Mouse (Mus musculus): ENCODE results near the gene Ltc4s. TPM values are rescaled to one million over a fixed set of nuclear protein-coding genes. Genes with fewer than 3 reads are reported as not detected.

The Ltc4s gene
- total RNA-seq, 2 experiments from 2014 or later: 11.3 to 11.4 TPM

DNA sequence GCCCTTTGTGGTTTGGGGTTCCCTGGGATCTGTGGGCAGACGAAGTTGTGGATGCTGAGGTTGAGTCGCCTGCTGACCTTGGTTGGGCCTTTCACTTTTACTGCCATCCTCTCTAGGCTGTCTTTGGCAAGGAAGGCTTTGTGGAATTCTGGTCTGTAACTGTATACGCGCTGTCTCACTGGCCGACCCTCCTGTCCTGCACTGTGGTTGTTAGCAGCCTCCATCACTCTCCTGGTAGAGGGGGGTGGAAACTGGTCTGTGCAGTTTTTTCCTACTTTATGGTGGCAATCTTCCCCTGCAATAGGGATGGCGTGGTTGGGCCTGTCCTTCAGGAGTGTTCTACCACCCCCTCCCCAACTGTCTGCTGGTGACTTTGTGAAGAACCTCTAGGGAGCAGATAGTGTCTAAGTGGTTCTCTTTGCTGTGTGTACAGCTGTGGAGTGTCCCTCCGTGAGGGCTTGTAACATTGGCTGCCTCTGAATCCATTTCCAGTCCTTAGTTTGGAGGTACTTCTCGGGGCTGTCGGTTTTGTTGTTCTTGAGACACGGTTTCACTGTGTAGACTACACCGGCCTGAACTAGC, 14.4 kb upstream of the Ltc4s start:
- DNase-seq (ENCODE audit: extremely low spot score in 1 of 2, low spot score in 2 of 2): no peak
- intact Hi-C loops (cut with DNase I): no loop called here

DNA sequence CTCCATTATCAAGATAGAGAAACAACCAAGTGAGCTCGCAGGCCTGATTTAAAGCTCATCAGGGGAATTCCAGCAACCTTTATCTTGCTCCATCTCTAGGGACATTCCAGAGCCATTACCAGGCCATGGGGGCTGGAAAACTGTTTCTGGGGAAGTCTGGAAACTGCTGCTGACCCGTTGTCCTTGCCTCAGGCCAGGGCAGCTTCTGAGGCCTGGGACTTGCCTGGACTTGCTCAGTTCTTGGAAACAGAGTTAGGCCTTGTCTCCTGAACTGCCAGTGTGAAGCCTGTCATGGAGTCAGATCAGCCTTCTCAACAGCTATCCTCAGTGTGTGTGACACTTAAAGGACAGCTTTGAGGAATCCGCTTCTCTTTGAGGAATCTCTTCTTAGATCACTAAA, 13.8 kb upstream of the Ltc4s start:
- intact Hi-C loops (cut with DNase I): no loop called here
- DNase-seq (ENCODE audit: extremely low spot score in 1 of 2, low spot score in 2 of 2): peak in 1 of 2 experiments; percentile 16

GRCm38 (mm10) chr11:50248473-50249171, 10.2 kb upstream of the Ltc4s start:
- intact Hi-C loops (cut with DNase I): no loop called here
- DNase-seq (ENCODE audit: extremely low spot score in 1 of 2, low spot score in 2 of 2): no peak

- intact Hi-C loops (cut with DNase I): no loop called here
- peak in 1 of 2 experiments; percentile 15 for DNase-seq (ENCODE audit: extremely low spot score in 1 of 2, low spot score in 2 of 2)
Measured at GRCm38 (mm10) chr11:50245269-50245668, 6.9 kb upstream of the Ltc4s start.

DNA sequence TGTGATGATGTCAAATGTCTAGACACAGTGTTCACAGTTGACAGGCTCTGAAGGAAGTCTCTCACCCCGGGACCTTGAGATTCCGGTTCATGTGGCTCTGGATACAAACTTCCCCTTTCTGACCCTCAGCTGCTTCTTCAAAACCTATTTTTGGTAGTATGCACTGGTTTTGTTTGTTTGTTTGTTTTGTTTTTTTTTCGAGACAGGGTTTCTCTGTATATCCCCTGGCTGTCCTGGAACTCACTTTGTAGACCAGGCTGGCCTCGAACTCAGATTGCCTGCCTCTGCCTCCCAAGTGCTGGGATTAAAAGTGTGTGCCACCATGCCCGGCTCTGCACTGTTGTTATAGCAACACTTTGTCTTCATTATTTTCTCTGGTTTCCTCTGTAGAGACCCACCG, 5.5 kb upstream of the Ltc4s start:
- intact Hi-C loops (cut with DNase I): no loop called here
- peak in 1 of 2 experiments; percentile 13 for DNase-seq (ENCODE audit: extremely low spot score in 1 of 2, low spot score in 2 of 2)

DNA sequence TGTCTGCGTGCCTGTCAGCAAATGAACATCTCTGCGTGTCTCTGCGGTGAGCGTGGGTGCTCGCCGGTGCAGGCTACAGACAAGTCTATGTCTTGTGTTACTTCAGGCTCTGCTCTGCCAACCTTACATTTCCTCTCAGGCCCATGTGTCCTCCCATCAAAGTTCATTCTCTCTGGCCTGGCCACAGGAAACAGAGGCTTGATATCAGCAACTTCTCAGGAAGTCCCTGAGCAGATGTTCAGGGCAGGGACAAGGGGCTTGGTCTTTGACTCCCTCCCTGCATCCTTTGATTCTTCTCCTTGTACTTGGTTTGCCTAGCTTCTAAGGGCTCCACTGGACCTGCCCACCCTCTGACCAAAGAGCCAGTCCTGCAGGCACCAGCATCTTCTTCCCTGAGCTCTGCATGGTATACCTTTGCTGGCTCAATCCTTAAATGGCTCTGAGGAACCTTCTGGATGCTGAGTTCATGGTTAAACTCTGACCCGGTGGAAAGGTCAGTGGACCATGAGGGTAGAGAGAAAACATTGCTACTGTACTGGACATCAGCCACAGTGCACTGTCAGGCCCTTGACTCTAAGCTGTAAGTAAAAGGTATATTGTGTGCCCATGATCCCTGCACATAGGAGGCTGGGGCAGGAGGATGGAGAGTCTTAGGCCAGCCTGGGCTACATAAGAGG, 2.0 kb upstream of the Ltc4s start:
- DNase-seq (ENCODE audit: extremely low spot score in 1 of 2, low spot score in 2 of 2): peak in 1 of 2 experiments; percentile 32
- intact Hi-C loops (cut with DNase I): no loop called here

GRCm38 (mm10) chr11:50238821-50239791, 690 bp upstream of the Ltc4s start:
- DNase-seq (ENCODE audit: extremely low spot score in 1 of 2, low spot score in 2 of 2): peak in 1 of 2 experiments; percentile 22
- intact Hi-C loops (cut with DNase I): no loop called here

DNA sequence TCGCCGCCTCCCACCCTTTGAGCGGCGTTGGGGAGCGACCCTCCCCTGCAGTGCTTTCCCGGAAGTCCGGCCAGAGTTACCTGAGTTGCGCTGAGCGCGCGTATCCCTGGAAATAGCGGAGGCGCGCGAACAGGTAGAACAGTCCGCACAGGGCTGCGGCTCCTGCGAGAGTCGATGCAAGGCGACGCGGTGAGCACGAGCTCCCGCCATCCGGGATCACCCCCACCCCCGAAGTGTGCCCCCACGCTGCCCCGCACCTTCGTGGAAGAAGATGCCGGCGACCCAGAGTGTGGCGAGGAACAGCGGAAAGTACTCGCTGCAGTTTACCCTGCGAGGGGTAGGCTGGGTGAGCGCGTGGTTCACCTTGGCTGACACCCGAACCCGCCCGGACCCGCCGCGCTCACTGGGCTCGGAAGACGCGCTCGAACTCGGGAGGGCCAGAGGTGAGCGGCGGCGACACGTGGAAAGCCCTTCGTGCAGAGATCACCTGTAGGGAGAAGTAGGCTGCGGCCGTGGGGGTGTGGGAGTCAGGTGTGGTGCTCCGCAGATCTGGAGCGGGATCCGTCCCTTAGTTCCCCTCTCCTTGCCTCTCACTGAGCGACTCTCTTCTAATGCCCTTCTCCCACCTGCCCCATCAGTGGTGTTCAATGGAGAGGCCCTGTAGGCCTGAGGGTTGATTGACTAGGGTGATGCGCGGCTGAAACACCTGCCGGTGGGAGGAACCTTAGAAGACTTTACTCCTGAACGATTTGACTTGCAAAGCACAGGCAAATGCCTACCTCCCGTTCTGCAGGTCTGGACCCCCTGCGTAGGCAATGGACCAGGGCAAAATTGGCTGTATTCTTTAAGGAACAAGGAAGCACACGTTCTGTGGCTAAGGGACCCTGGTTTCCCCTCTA, 1.2 kb downstream of the Ltc4s start:
- peak in 1 of 2 experiments; percentile 57 for DNase-seq (ENCODE audit: extremely low spot score in 1 of 2, low spot score in 2 of 2)
- intact Hi-C loops (cut with DNase I): no loop called here

- intact Hi-C loops (cut with DNase I): no loop called here
- DNase-seq (ENCODE audit: extremely low spot score in 1 of 2, low spot score in 2 of 2): peak; percentile 75 to 93
Measured at GRCm38 (mm10) chr11:50236540-50236936, 1.9 kb downstream of the Ltc4s start.

GRCm38 (mm10) chr11:50234606-50235005, 3.8 kb downstream of the Ltc4s start:
- no peak for DNase-seq (ENCODE audit: extremely low spot score in 1 of 2, low spot score in 2 of 2)
- intact Hi-C loops (cut with DNase I): loop anchor here (5.0 kb wide), 1 partner anchor 58 kb away; the partner anchor contains the start of gene Maml1

- no peak for DNase-seq (ENCODE audit: extremely low spot score in 1 of 2, low spot score in 2 of 2)
- intact Hi-C loops (cut with DNase I): loop anchor here (5.0 kb wide), 1 partner anchor 58 kb away; the partner anchor contains the start of gene Maml1
Measured at GRCm38 (mm10) chr11:50233993-50234392, 4.4 kb downstream of the Ltc4s start.

DNA sequence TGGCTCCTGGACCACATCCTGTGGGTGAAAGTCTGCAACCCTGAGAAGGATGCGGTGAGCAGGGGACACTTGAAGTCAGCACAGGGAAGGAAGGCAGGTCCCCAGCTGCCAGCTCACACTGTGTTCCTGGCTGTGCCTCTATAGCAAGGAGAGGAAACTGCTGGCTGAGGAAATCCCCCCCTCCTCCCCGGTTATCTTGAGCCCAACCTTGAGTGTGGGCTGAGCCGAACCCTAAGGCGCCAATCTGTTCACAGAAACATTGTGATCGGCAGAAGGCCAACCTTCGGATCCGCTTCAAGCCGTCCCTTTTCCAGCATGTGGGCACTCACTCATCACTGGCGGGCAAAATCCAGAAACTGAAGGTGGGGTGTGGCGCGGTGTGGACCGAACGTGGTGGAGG, 5.4 kb downstream of the Ltc4s start:
- intact Hi-C loops (cut with DNase I): loop anchor here (5.0 kb wide), 1 partner anchor 59 kb away; the partner anchor contains the start of gene Maml1
- DNase-seq (ENCODE audit: extremely low spot score in 1 of 2, low spot score in 2 of 2): no peak

DNA sequence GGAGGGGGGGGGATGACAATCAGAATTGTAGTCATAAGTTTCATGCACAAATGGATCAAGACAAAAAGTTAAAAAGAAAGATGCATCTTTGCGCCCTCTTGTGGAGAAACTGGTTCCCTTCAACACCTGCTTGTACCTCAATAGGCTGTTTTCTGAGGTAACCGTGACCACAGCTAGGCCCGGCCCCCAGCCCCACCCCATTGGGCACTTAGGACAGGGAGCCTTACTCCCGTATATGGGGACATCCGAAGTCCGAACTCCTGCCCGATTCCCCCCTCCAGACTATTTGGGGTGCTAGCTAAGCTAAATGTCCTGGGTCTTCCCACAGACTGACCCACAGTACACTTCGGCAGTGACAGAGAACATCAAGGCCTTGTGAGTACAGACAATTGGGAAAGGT, 7.0 kb downstream of the Ltc4s start:
- intact Hi-C loops (cut with DNase I): loop anchor here (5.0 kb wide), 1 partner anchor 61 kb away; the partner anchor contains the start of gene Maml1
- peak in 1 of 2 experiments; percentile 61 for DNase-seq (ENCODE audit: extremely low spot score in 1 of 2, low spot score in 2 of 2)

GRCm38 (mm10) chr11:50230481-50231304, 7.7 kb downstream of the Ltc4s start:
- peak in 1 of 2 experiments; percentile 46 for DNase-seq (ENCODE audit: extremely low spot score in 1 of 2, low spot score in 2 of 2)
- intact Hi-C loops (cut with DNase I): loop anchor here (5.0 kb wide), 1 partner anchor 62 kb away; the partner anchor contains the start of gene Maml1

- intact Hi-C loops (cut with DNase I): no loop called here
- DNase-seq (ENCODE audit: extremely low spot score in 1 of 2, low spot score in 2 of 2): no peak
Measured at GRCm38 (mm10) chr11:50229252-50229910, 9.0 kb downstream of the Ltc4s start.

DNA sequence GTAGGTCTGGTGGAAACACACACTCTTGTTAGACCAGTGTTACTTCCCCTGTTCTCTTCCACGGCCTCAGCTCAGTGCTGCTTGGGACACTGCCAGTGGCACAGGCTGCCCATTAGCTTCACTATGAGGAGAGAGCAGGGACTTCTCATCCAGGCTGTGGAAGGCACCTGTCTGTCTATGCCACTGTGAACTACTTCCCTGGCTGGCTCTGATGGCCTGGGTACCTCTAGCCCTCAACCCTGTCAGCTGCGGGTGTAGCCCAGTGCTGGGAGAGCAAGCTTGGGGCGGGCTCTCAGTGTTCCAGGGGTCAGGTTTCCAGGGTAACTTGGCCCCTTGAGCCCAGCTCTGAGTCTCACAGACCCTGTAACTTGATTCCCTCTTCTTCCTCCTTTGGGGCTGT, 9.6 kb downstream of the Ltc4s start:
- DNase-seq (ENCODE audit: extremely low spot score in 1 of 2, low spot score in 2 of 2): no peak
- intact Hi-C loops (cut with DNase I): no loop called here
